Mouse (Mus musculus) heart, embryonic 14.5 days (tissue): ENCODE data around the gene Fam170b. TPM values are rescaled to one million over a fixed set of nuclear protein-coding genes. Genes with fewer than 3 reads are reported as not detected.

Source experiments
- ATAC-seq: fragments of 200-750 bp; cut with Nextera tagmentation; 2 replicates; pipeline ENCODE4 v1.8.0; 2017; ENCODE audit warnings: low read depth, moderate TSS enrichment; ENCODE audit not compliant: insufficient number of reproducible peaks, insufficient read depth, low FRiP score
- H3K27ac ChIP-seq, 2 experiments: fragments of 200-500 bp in 1 of 2; fragments of 300-500 bp in 1 of 2; sonication (generic) in 1 of 2; replicated peaks in 1 of 2; 2 replicates each; pipeline ENCODE4 v1.5.1; 2012 to 2014; ENCODE audit warnings: low read depth in 2 of 2, low read length in 2 of 2, control low read depth in 1 of 2, mild to moderate bottlenecking in 1 of 2, mixed read lengths in 1 of 2; ENCODE audit not compliant: control insufficient read depth in 1 of 2, insufficient read depth in 1 of 2
- H3K27me3 ChIP-seq: fragments of 300-500 bp; sonication (generic); 2 replicates; pipeline ENCODE4 v1.6.1; 2014; ENCODE audit warnings: mild to moderate bottlenecking, low read length, control low read depth; ENCODE audit not compliant: control insufficient read depth, insufficient read depth
- H3K36me3 ChIP-seq: fragments of 300-500 bp; sonication (generic); 2 replicates; pipeline ENCODE4 v1.6.1; 2014; ENCODE audit warnings: mild to moderate bottlenecking, control low read depth, low read length, mixed read lengths; ENCODE audit not compliant: control insufficient read depth, insufficient read depth
- H3K4me1 ChIP-seq, 2 experiments: fragments of 200-500 bp in 1 of 2; fragments of 300-500 bp in 1 of 2; sonication (generic) in 1 of 2; 2 replicates each; pipeline ENCODE4 v1.6.1; 2012 to 2014; ENCODE audit warnings: low read length in 2 of 2, control low read depth in 1 of 2, mixed read lengths in 1 of 2; ENCODE audit not compliant: control insufficient read depth in 2 of 2, insufficient read depth in 2 of 2
- H3K4me2 ChIP-seq: fragments of 300-500 bp; sonication (generic); 2 replicates; pipeline ENCODE4 v1.6.1; 2014; ENCODE audit warnings: mild to moderate bottlenecking, low read length
- H3K4me3 ChIP-seq, 2 experiments: fragments of 200-500 bp in 1 of 2; fragments of 300-500 bp in 1 of 2; sonication (generic) in 1 of 2; 2 replicates each; pipeline ENCODE4 v1.5.1; 2012 to 2014; ENCODE audit warnings: low read length in 2 of 2, mild to moderate bottlenecking in 2 of 2, control low read depth in 1 of 2, low read depth in 1 of 2, moderate library complexity in 1 of 2; ENCODE audit not compliant: control insufficient read depth in 1 of 2, insufficient read depth in 1 of 2
- H3K9ac ChIP-seq: fragments of 300-500 bp; sonication (generic); 2 replicates; pipeline ENCODE4 v1.6.1; 2014; ENCODE audit warnings: mild to moderate bottlenecking, low read length
- H3K9me3 ChIP-seq: fragments of 300-500 bp; sonication (generic); 2 replicates; pipeline ENCODE4 v1.6.1; 2016; ENCODE audit warnings: low read length, control low read depth; ENCODE audit not compliant: control insufficient read depth
- WGBS: fragments of 180-500 bp; shearing (Covaris S2); extraction: QIAGEN DNeasy Blood & Tissue Kit; methylation state at CpG from one replicate; pipeline ENCODE4 v1.1.7; 2014; 5-methylcytosine and 5-hydroxymethylcytosine counted together
- polyA plus RNA-seq: library from polyadenylated mRNA; unstranded; fragments of >200 nt; fragmentation: Nextera tagmentation; extraction: Ambion mirVana; gene quantifications from 2 replicates; pipeline ENCODE4 v1.2.1, GENCODE M21; 2014

Gene Fam170b
- polyA plus RNA-seq, 1 experiment from 2014 or later = 0.19 TPM

DNA sequence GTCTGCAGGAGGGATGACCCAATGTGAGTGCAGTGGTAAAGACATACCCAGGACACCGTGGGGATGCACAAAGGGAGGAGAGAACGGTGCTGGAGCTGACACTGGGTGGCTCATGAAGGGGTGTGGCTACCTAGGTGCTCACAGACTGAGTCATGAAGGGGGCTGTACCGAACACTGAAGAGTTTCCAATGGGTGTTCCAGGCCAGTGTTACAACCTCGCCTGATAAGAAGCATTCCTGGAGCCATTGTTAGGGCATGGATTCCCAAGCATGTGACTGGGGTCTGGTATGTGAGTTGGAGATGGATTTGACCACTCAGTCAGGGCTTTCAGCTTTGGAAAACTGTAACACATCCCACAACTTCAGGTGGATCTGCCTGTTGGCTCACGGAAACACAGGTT lies 38.2 kb downstream of the Fam170b start:
- Histone ChIP-seq H3K36me3 (no peaks in the 10 kb centered on the region), H3K4me2 (no peak overlapping the region), H3K9ac (no peak overlapping the region), H3K27ac (peak overlapping the region in 1 of 2 experiments; percentile 7; a peak in 1 of 4 replicates), H3K9me3 (0 out of 2 replicates have a peak, but pooled peaks cover 2% of the 10 kb centered on the region), H3K27me3 (no peaks in the 10 kb centered on the region), H3K4me1 (peaks cover 8% of the 10 kb centered on the region in 2 experiments), H3K4me3 (no peak overlapping the region)
- WGBS = 46% methylated on average over 5 of the region's 5 CpGs
- ATAC-seq = peak; percentile 66

DNA sequence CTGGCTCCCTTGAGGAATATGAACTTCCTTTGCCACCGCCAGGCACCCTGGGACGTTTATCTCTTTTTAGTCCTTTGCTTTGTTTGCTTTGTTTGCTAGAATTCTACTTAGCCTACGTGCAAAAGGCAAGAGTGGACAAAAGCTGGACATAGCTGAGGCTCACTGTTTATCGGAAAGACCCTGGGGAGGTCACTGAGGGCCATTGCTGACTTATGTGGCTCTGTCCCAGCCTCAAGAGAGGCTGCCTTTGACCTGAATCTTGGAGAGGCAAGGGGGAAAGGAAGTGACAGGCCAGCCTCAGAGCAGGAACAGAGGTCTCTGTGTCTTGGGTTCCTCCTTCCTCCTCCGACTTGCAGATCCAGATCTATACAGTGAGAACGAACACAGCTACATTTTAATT lies 43.8 kb downstream of the Fam170b start:
- 57% methylated on average over 6 of the region's 6 CpGs for WGBS
- Histone ChIP-seq H3K4me1 (peaks cover 26 to 29% of the 10 kb centered on the region in 2 experiments), H3K9me3 (no peaks in the 10 kb centered on the region), H3K36me3 (no peaks in the 10 kb centered on the region), H3K4me3 (no peak overlapping the region), H3K27ac (peak overlapping the region in 1 of 2 experiments; percentile 25; a peak in 1 of 4 replicates), H3K27me3 (no peaks in the 10 kb centered on the region), H3K9ac (no peak overlapping the region), H3K4me2 (no peak overlapping the region)
- no peak for ATAC-seq

DNA sequence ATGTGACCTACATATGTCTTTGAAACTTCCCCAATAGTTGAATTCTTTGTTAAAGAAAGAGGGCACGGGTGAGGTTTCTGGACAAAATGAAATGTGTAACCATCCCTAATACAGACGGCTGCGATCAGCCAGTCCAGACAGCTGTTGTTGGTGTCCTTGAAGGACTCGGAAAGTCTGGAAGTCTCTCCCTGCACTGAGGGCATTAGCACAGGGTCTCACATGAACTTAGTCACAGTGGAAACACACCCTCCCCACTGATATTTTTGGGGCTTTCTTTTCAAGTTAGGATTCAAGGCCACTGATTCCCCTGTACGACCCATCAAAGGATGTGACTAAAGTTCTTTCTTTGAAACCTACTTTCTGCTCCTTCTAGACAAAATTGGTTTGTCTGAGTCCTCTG lies 46.6 kb downstream of the Fam170b start:
- Histone ChIP-seq H3K36me3 (no peaks in the 10 kb centered on the region), H3K9me3 (no peaks in the 10 kb centered on the region), H3K27me3 (no peaks in the 10 kb centered on the region), H3K9ac (no peak overlapping the region), H3K4me2 (no peak overlapping the region), H3K4me1 (peaks cover 29 to 38% of the 10 kb centered on the region in 2 experiments), H3K27ac (peak overlapping the region in 1 of 2 experiments; percentile 81; a peak in 2 of 4 replicates), H3K4me3 (no peak overlapping the region)
- no peak for ATAC-seq
- 79% methylated on average over 5 of the region's 5 CpGs for WGBS

DNA sequence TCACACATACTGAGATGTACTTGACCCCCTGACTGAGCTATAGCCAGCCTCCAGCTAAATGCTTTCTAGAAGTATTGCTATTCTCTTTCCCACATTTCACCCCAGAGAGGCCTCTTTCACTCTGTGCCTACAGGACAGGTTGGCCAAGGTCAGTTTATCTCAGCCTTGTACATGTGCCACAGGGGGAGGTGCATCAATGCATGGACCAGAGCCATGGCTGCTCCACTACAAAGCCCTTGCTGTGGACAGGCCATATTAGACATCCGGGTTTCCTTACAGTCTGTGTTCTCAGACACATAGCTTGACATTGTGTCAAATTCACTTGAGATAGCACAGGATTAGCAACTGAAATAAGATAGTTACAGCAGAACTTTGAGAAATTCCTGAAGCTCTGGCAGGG lies 47.9 kb downstream of the Fam170b start:
- 8% methylated on average over 1 of the region's 1 CpGs for WGBS
- Histone ChIP-seq H3K36me3 (no peaks in the 10 kb centered on the region), H3K4me2 (0 out of 2 replicates have a peak overlapping the region, but pooled peaks have one; percentile 11), H3K4me3 (no peak overlapping the region), H3K27ac (peak overlapping the region; percentile 62 to 81), H3K9me3 (no peaks in the 10 kb centered on the region), H3K4me1 (peaks cover 29 to 38% of the 10 kb centered on the region in 2 experiments), H3K9ac (no peak overlapping the region), H3K27me3 (no peaks in the 10 kb centered on the region)
- peak; percentile 82 for ATAC-seq

Other genes with a start within 250 kb of the Fam170b start
- 0.07 and 0.19 TPM in 2 replicates for gene Prrxl1, start 234.6 kb upstream of the Fam170b start, polyA plus RNA-seq
- 8.3 and 9.1 TPM in 2 replicates for gene 3425401B19Rik, start 148.7 kb upstream of the Fam170b start, polyA plus RNA-seq
- 0.53 and 0.84 TPM in 2 replicates for gene Tmem273, start 48.0 kb upstream of the Fam170b start, polyA plus RNA-seq
- gene Vstm4, start 22.8 kb downstream of the Fam170b start, polyA plus RNA-seq = 20.3 and 21.9 TPM in 2 replicates
- 0.27 and 0.49 TPM in 2 replicates for gene Lrrc18, start 157.4 kb downstream of the Fam170b start, polyA plus RNA-seq